Mouse (Mus musculus): ENCODE measurements at regions not wholly inside any gene's neighbourhood (a gene's known extent, or its start where the extent isn't known, plus 50 kb on each side); places are given as distances from the start of the nearest gene placed in this dataset.

GRCm38 (mm10) chr12:118376521-118377493 lies 75.6 kb upstream of the Sp4 start:
- no peaks in the 10 kb centered on the region for H3K36me3 ChIP-seq
- no peak for ATAC-seq (replicated peaks)
- no peak overlapping the region for H3K4me2 ChIP-seq (replicated peaks)
- H3K4me1 ChIP-seq, result peaks cover 9% of the 10 kb centered on the region; the same call in 1 of the 2 replicates
- H3K27me3 ChIP-seq, result no peaks in the 10 kb centered on the region
- no peaks in the 10 kb centered on the region for H3K9me3 ChIP-seq
- 82% methylated on average over 14 of the region's 14 CpGs for WGBS
- H3K27ac ChIP-seq (replicated peaks), result no peak overlapping the region
- no peak overlapping the region for H3K4me3 ChIP-seq
- H3K9ac ChIP-seq (replicated peaks), result no peak overlapping the region

GRCm38 (mm10) chr12:118373250-118373649 lies 72.0 kb upstream of the Sp4 start:
- Histone ChIP-seq H3K36me3 (no peaks in the 10 kb centered on the region), H3K4me2 (replicated peaks) (no peak overlapping the region), H3K4me3 (no peak overlapping the region), H3K4me1 (peaks cover 7% of the 10 kb centered on the region; the same call in 1 of the 2 replicates), H3K27ac (replicated peaks) (no peak overlapping the region), H3K9ac (replicated peaks) (no peak overlapping the region), H3K9me3 (no peaks in the 10 kb centered on the region), H3K27me3 (no peaks in the 10 kb centered on the region)
- no peak for ATAC-seq (replicated peaks)
- WGBS, result 89% methylated on average over 6 of the region's 6 CpGs

- Histone ChIP-seq H3K27ac (replicated peaks) (no peak overlapping the region), H3K4me1 (no peaks in the 10 kb centered on the region), H3K4me3 (no peak overlapping the region), H3K9ac (replicated peaks) (no peak overlapping the region), H3K27me3 (no peaks in the 10 kb centered on the region), H3K4me2 (replicated peaks) (no peak overlapping the region), H3K36me3 (no peaks in the 10 kb centered on the region), H3K9me3 (no peaks in the 10 kb centered on the region)
- 95% methylated on average over 4 of the region's 4 CpGs for WGBS
- ATAC-seq (replicated peaks), result no peak
Measured at GRCm38 (mm10) chr12:118371905-118372304, 70.7 kb upstream of the Sp4 start.

- H3K4me2 ChIP-seq (replicated peaks), result no peak overlapping the region
- no peaks in the 10 kb centered on the region for H3K36me3 ChIP-seq
- no peaks in the 10 kb centered on the region for H3K4me1 ChIP-seq
- WGBS, result 91% methylated on average over 10 of the region's 10 CpGs
- H3K27me3 ChIP-seq, result no peaks in the 10 kb centered on the region
- H3K9ac ChIP-seq (replicated peaks), result no peak overlapping the region
- ATAC-seq (replicated peaks), result no peak
- no peaks in the 10 kb centered on the region for H3K9me3 ChIP-seq
- no peak overlapping the region for H3K27ac ChIP-seq (replicated peaks)
- H3K4me3 ChIP-seq, result no peak overlapping the region
Measured at GRCm38 (mm10) chr12:118367307-118368076, 66.3 kb upstream of the Sp4 start.

GRCm38 (mm10) chr12:118352866-118353265 lies 51.6 kb upstream of the Sp4 start:
- WGBS, result 42% methylated on average over 7 of the region's 7 CpGs
- no peaks in the 10 kb centered on the region for H3K27me3 ChIP-seq
- no peak overlapping the region for H3K4me2 ChIP-seq (replicated peaks)
- no peak overlapping the region for H3K4me3 ChIP-seq
- H3K27ac ChIP-seq (replicated peaks), result no peak overlapping the region
- no peaks in the 10 kb centered on the region for H3K4me1 ChIP-seq
- ATAC-seq (replicated peaks), result no peak
- H3K9me3 ChIP-seq, result no peaks in the 10 kb centered on the region
- no peak overlapping the region for H3K9ac ChIP-seq (replicated peaks)
- H3K36me3 ChIP-seq, result no peaks in the 10 kb centered on the region

GRCm38 (mm10) chr12:118351421-118351820 lies 50.2 kb upstream of the Sp4 start:
- H3K4me1 ChIP-seq, result no peaks in the 10 kb centered on the region
- H3K27ac ChIP-seq (replicated peaks), result no peak overlapping the region
- no peaks in the 10 kb centered on the region for H3K27me3 ChIP-seq
- no peak for ATAC-seq (replicated peaks)
- H3K36me3 ChIP-seq, result no peaks in the 10 kb centered on the region
- no peak overlapping the region for H3K4me2 ChIP-seq (replicated peaks)
- H3K9me3 ChIP-seq, result no peaks in the 10 kb centered on the region
- no peak overlapping the region for H3K9ac ChIP-seq (replicated peaks)
- no peak overlapping the region for H3K4me3 ChIP-seq

Data from forebrain, embryonic 15.5 days (tissue).